Mouse (Mus musculus) MEL (cell line): ENCODE data around the gene Rab9.

ENCODE experiments used
- CTCF ChIP-seq, 3 experiments: IDR thresholded peaks in 2 of 3; conservative IDR thresholded peaks in 1 of 3; 2 replicates each; pipeline ENCODE4 v1.5.1; 2011 to 2012; ENCODE audit warnings: low read length in 3 of 3, low read depth in 2 of 3, mild to moderate bottlenecking in 2 of 3, improper control_type of control experiment in 1 of 3, inconsistent platforms in 1 of 3, mixed read lengths in 1 of 3, moderate library complexity in 1 of 3; ENCODE audit not compliant: control insufficient read depth in 1 of 3, insufficient read depth in 1 of 3, poor library complexity in 1 of 3, severe bottlenecking in 1 of 3
- GATA1 ChIP-seq: IDR thresholded peaks from 2 replicates; pipeline ENCODE4 v1.6.1; 2011; ENCODE audit warnings: low read depth, low read length, improper control_type of control experiment
- HCFC1 ChIP-seq: IDR thresholded peaks from 2 replicates; pipeline ENCODE4 v1.6.1; 2012; ENCODE audit warnings: low read depth, mild to moderate bottlenecking, inconsistent platforms, low read length, improper control_type of control experiment, moderate library complexity
- MAX ChIP-seq: IDR thresholded peaks from 2 replicates; pipeline ENCODE4 v1.6.1; 2011; ENCODE audit warnings: low read length, improper control_type of control experiment
- POLR2A ChIP-seq, 2 experiments: IDR thresholded peaks; 2 replicates each; pipeline ENCODE4 v1.6.1; 2011 to 2012; ENCODE audit warnings: low read length in 2 of 2, mild to moderate bottlenecking in 2 of 2, control low read depth in 1 of 2, improper control_type of control experiment in 1 of 2, low read depth in 1 of 2, moderate library complexity in 1 of 2; ENCODE audit not compliant: control insufficient read depth in 1 of 2, insufficient read depth in 1 of 2, poor library complexity in 1 of 2
- RAD21 ChIP-seq: IDR thresholded peaks from 2 replicates; pipeline ENCODE4 v1.6.1; 2011; ENCODE audit warnings: mild to moderate bottlenecking, low read depth, low read length, improper control_type of control experiment
- RCOR1 ChIP-seq: IDR thresholded peaks from 2 replicates; pipeline ENCODE4 v1.6.1; 2012; ENCODE audit warnings: low read depth, mild to moderate bottlenecking, inconsistent platforms, low read length, improper control_type of control experiment
- TAL1 ChIP-seq: IDR thresholded peaks from 2 replicates; pipeline ENCODE4 v1.6.1; 2012; ENCODE audit warnings: mild to moderate bottlenecking, inconsistent platforms, low read length, moderate library complexity, mixed read lengths
- TBP ChIP-seq: IDR thresholded peaks from 2 replicates; pipeline ENCODE4 v1.8.0; 2011; ENCODE audit warnings: low read depth, low read length, improper control_type of control experiment
- UBTF ChIP-seq: IDR thresholded peaks from 2 replicates; pipeline ENCODE4 v1.6.1; 2012; ENCODE audit warnings: low read depth, mild to moderate bottlenecking, inconsistent platforms, low read length, improper control_type of control experiment, moderate library complexity, borderline replicate concordance; ENCODE audit not compliant: insufficient read depth
- USF1 ChIP-seq: IDR thresholded peaks from 2 replicates; pipeline ENCODE4 v1.6.1; 2014; ENCODE audit warnings: low read depth, mild to moderate bottlenecking, inconsistent platforms, low read length, improper control_type of control experiment, moderate library complexity
- ZNF384 ChIP-seq: IDR thresholded peaks from 2 replicates; pipeline ENCODE4 v1.6.1; 2012; ENCODE audit warnings: low read depth, mild to moderate bottlenecking, inconsistent platforms, low read length, improper control_type of control experiment

GRCm38 (mm10) chrX:166440036-166440615 lies 39.5 kb downstream of the Rab9 start, which contains the start of gene Trappc2:
- TF ChIP-seq USF1 (no peak), TAL1 (no peak), CTCF (IDR thresholded peaks at IDR 0.05 in 2 of 3, conservative IDR thresholded peaks at IDR 0.05 in 1 of 3; ENCODE audit: control insufficient read depth in 1 of 3, insufficient read depth in 1 of 3, low read depth in 2 of 3, low read length in 3 of 3, poor library complexity in 1 of 3, severe bottlenecking in 1 of 3) (no peak), TBP (no peak), POLR2A (IDR thresholded peaks at IDR 0.05; ENCODE audit: control insufficient read depth in 1 of 2, insufficient read depth in 1 of 2, low read depth in 1 of 2, low read length in 2 of 2, poor library complexity in 1 of 2) (no peak; a peak in 2 of 4 replicates), MAX (peak; percentile 30; the same call in 1 of the 2 replicates), RCOR1 (no peak), ZNF384 (no peak), UBTF (no peak), HCFC1 (no peak), GATA1 (0 out of 2 replicates have a peak, but pooled peaks have one; percentile 26), RAD21 (no peak)
